Mouse (Mus musculus) bone marrow, adult 2 months (tissue): ENCODE data around the gene Capn3.

Experiments used
- CTCF ChIP-seq: fragments of 200-500 bp; IDR thresholded peaks from 2 replicates; pipeline ENCODE4 v1.5.1; 2011; ENCODE audit warnings: low read length, control low read depth; ENCODE audit not compliant: control insufficient read depth, insufficient read depth
- POLR2A ChIP-seq: fragments of 200-500 bp; IDR thresholded peaks from 2 replicates; pipeline ENCODE4 v1.6.1; 2011; ENCODE audit warnings: low read depth, mild to moderate bottlenecking, control low read depth, low read length, borderline replicate concordance; ENCODE audit not compliant: control insufficient read depth

DNA sequence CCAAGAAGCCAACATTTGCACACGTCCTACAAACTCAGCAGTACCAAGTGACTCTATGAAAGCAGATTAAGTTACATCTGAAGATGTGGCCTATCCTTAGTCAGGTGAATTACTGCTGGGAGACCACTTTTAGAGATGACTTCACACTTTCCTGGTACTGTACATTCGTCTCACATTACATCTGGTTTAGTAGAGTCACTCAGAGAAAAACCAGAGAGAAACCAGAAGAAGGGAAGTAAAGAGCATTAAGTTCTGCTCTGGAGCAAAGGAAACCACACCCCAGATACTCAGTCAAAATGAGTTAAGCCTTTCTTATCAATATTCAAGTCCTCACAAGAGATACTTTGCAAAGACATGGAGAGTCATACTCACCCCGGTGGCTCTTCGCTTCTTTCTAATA lies 75.4 kb downstream of the Capn3 start:
- no peak for TF ChIP-seq CTCF
- no peak for TF ChIP-seq POLR2A
